Mouse (Mus musculus): ENCODE measurements around the gene Dennd5a. TPM values are rescaled to one million over a fixed set of nuclear protein-coding genes. Genes with fewer than 3 reads are reported as not detected.

Dennd5a gene
- polyA plus RNA-seq, 1 experiment from 2014 or later: 36.4 TPM

DNA sequence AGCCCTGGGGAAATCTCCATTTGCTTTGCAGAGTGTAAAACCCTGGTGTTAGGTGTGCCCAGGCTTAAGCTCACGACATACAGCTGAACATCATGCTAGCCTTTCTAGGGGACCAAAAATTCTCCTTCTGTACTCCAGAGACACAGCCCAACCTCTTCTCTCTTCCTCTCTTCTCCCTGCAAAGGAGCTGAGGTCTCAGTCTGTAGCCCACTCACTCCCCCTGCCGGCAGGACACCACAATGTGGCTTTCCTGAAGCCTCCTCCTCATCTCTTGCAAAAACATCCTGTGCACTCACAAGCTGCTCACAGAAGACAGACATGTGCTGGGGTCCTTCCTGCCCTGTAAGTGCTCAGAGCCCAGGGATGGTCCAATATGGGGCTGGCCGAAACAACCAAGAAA is 67.7 kb downstream of the Dennd5a start:
- H3K9ac ChIP-seq (replicated peaks; ENCODE audit: low read depth): no peak overlapping the region
- no peaks in the 10 kb centered on the region for H3K27me3 ChIP-seq (replicated peaks; ENCODE audit: insufficient read depth, low read length)
- no peak overlapping the region for H3K4me3 ChIP-seq (ENCODE audit: low read depth, low read length)
- H3K9me3 ChIP-seq (ENCODE audit: low read length): no peaks in the 10 kb centered on the region
- TF ChIP-seq CTCF (IDR thresholded peaks at IDR 0.05) (peak; percentile 92), EP300 (IDR thresholded peaks at IDR 0.05) (no peak)
- peaks cover 23% of the 10 kb centered on the region for H3K36me3 ChIP-seq (ENCODE audit: insufficient read depth, low read length)
- H3K4me1 ChIP-seq (ENCODE audit: insufficient read depth, low read depth, low read length): no peaks in the 10 kb centered on the region
- H3K27ac ChIP-seq (ENCODE audit: low read length): no peak overlapping the region
- WGBS: 35% methylated on average over 3 of the region's 3 CpGs
- ATAC-seq (peak; percentile 69), DNase-seq (ENCODE audit: low spot score) (peak; percentile 83)
- no peak overlapping the region for H3K4me2 ChIP-seq (replicated peaks; ENCODE audit: low read depth, low read length)

- no peaks in the 10 kb centered on the region for H3K27me3 ChIP-seq (replicated peaks; ENCODE audit: insufficient read depth, low read length)
- H3K27ac ChIP-seq (ENCODE audit: low read length): no peak overlapping the region
- TF ChIP-seq CTCF (IDR thresholded peaks at IDR 0.05): no peak
- no peak for TF ChIP-seq EP300 (IDR thresholded peaks at IDR 0.05)
- H3K36me3 ChIP-seq (ENCODE audit: insufficient read depth, low read length): peaks cover 16% of the 10 kb centered on the region
- no peak overlapping the region for H3K9ac ChIP-seq (replicated peaks; ENCODE audit: low read depth)
- no peaks in the 10 kb centered on the region for H3K9me3 ChIP-seq (ENCODE audit: low read length)
- no peak overlapping the region for H3K4me2 ChIP-seq (replicated peaks; ENCODE audit: low read depth, low read length)
- DNase-seq (ENCODE audit: low spot score) (peak; percentile 59), ATAC-seq (peak; percentile 81)
- H3K4me1 ChIP-seq (ENCODE audit: insufficient read depth, low read depth, low read length): no peaks in the 10 kb centered on the region
- H3K4me3 ChIP-seq (ENCODE audit: low read depth, low read length): no peak overlapping the region
- WGBS: 67% methylated on average over 4 of the region's 4 CpGs
Measured at GRCm38 (mm10) chr7:109891786-109892185, 68.5 kb downstream of the Dennd5a start.

- Histone ChIP-seq H3K4me3 (ENCODE audit: low read depth, low read length) (no peak overlapping the region), H3K9me3 (ENCODE audit: low read length) (no peaks in the 10 kb centered on the region), H3K27ac (ENCODE audit: low read length) (no peak overlapping the region), H3K4me1 (ENCODE audit: insufficient read depth, low read depth, low read length) (no peaks in the 10 kb centered on the region), H3K27me3 (replicated peaks; ENCODE audit: insufficient read depth, low read length) (no peaks in the 10 kb centered on the region), H3K36me3 (ENCODE audit: insufficient read depth, low read length) (peaks cover 12% of the 10 kb centered on the region), H3K9ac (replicated peaks; ENCODE audit: low read depth) (no peak overlapping the region), H3K4me2 (replicated peaks; ENCODE audit: low read depth, low read length) (no peak overlapping the region)
- 98% methylated on average over 2 of the region's 2 CpGs for WGBS
- TF ChIP-seq CTCF (IDR thresholded peaks at IDR 0.05): no peak
- TF ChIP-seq EP300 (IDR thresholded peaks at IDR 0.05): no peak
- ATAC-seq (no peak), DNase-seq (ENCODE audit: low spot score) (no peak)
Measured at GRCm38 (mm10) chr7:109890256-109890655, 70.0 kb downstream of the Dennd5a start.

GRCm38 (mm10) chr7:109889300-109889699 is 71.0 kb downstream of the Dennd5a start:
- ATAC-seq (no peak), DNase-seq (ENCODE audit: low spot score) (no peak)
- peaks cover 8% of the 10 kb centered on the region; the same call in 1 of the 2 replicates for H3K36me3 ChIP-seq (ENCODE audit: insufficient read depth, low read length)
- H3K9me3 ChIP-seq (ENCODE audit: low read length): no peaks in the 10 kb centered on the region
- WGBS: 64% methylated on average over 5 of the region's 5 CpGs
- H3K4me3 ChIP-seq (ENCODE audit: low read depth, low read length): no peak overlapping the region
- H3K27me3 ChIP-seq (replicated peaks; ENCODE audit: insufficient read depth, low read length): no peaks in the 10 kb centered on the region
- no peaks in the 10 kb centered on the region for H3K4me1 ChIP-seq (ENCODE audit: insufficient read depth, low read depth, low read length)
- 0 out of 2 replicates have a peak, but pooled peaks have one; percentile 9 for TF ChIP-seq CTCF (IDR thresholded peaks at IDR 0.05)
- TF ChIP-seq EP300 (IDR thresholded peaks at IDR 0.05): no peak
- no peak overlapping the region for H3K27ac ChIP-seq (ENCODE audit: low read length)
- H3K4me2 ChIP-seq (replicated peaks; ENCODE audit: low read depth, low read length): no peak overlapping the region
- no peak overlapping the region for H3K9ac ChIP-seq (replicated peaks; ENCODE audit: low read depth)

DNA sequence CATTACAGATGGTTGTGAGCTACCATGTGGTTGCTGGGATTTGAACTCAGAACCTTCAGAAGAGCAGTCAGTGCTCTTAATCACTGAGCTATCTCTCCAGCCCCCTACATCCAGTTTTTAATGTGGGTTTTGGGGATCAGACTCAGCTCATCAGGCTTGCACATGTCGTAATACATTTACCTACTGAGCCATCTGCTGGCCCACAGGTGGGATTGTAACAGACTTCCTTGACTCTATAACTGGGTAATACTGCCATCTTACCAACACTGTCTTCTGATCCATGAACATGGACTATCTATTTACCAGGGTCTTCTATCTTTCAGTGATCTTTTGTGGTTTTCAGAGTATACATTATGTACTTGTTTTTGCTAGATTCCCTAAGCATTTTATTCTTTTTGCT is 74.0 kb downstream of the Dennd5a start:
- Histone ChIP-seq H3K4me1 (ENCODE audit: insufficient read depth, low read depth, low read length) (no peaks in the 10 kb centered on the region), H3K4me2 (replicated peaks; ENCODE audit: low read depth, low read length) (no peak overlapping the region), H3K36me3 (ENCODE audit: insufficient read depth, low read length) (0 out of 2 replicates have a peak, but pooled peaks cover 4% of the 10 kb centered on the region), H3K27me3 (replicated peaks; ENCODE audit: insufficient read depth, low read length) (no peaks in the 10 kb centered on the region), H3K9ac (replicated peaks; ENCODE audit: low read depth) (no peak overlapping the region), H3K4me3 (ENCODE audit: low read depth, low read length) (no peak overlapping the region), H3K9me3 (ENCODE audit: low read length) (no peaks in the 10 kb centered on the region), H3K27ac (ENCODE audit: low read length) (no peak overlapping the region)
- DNase-seq (ENCODE audit: low spot score): no peak
- no peak for TF ChIP-seq EP300 (IDR thresholded peaks at IDR 0.05)
- peak; percentile 36 for TF ChIP-seq CTCF (IDR thresholded peaks at IDR 0.05)
- 96% methylated on average over 1 of the region's 1 CpGs for WGBS
- ATAC-seq: no peak

DNA sequence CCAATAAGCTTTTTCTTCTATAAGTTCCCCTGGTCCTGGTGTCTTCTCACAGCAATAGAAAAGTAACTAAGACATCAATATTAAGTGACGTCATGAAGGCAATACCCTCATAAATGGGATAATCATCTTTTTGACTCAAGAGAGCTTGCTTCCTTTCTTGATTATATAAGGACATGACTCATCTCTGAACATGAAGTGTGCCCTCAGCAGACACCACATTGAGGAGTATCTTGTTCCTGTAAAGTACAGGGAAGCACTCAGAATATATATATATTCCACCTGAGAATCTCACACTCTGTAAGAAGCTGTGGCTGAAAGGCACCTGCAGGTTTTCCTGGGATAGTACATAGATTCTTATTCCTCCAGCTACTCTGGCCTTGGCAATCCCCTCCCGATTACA is 77.7 kb downstream of the Dennd5a start:
- TF ChIP-seq CTCF (IDR thresholded peaks at IDR 0.05) (no peak), EP300 (IDR thresholded peaks at IDR 0.05) (no peak)
- no peak for ATAC-seq

More for the DNA sequence above, 77.7 kb downstream of the Dennd5a start:
- H3K4me1 ChIP-seq (ENCODE audit: insufficient read depth, low read depth, low read length): no peaks in the 10 kb centered on the region; the same call in 1 of the 2 replicates
- H3K9me3 ChIP-seq (ENCODE audit: low read length): no peaks in the 10 kb centered on the region
- H3K27ac ChIP-seq (ENCODE audit: low read length): no peak overlapping the region
- 87% methylated on average over 2 of the region's 2 CpGs for WGBS
- no peak overlapping the region for H3K4me2 ChIP-seq (replicated peaks; ENCODE audit: low read depth, low read length)
- no peak overlapping the region for H3K9ac ChIP-seq (replicated peaks; ENCODE audit: low read depth)
- H3K4me3 ChIP-seq (ENCODE audit: low read depth, low read length): no peak overlapping the region
- DNase-seq (ENCODE audit: low spot score): no peak
- H3K27me3 ChIP-seq (replicated peaks; ENCODE audit: insufficient read depth, low read length): no peaks in the 10 kb centered on the region
- no peaks in the 10 kb centered on the region for H3K36me3 ChIP-seq (ENCODE audit: insufficient read depth, low read length)
